Mouse (Mus musculus) left cerebral cortex, postnatal 25 days (tissue): Measurements from ENCODE around the gene Olfr1290. TPM values are rescaled to one million over a fixed set of nuclear protein-coding genes. Genes with fewer than 3 reads are reported as not detected.

ENCODE experiments used
- DNase-seq, 2 experiments: peaks; one replicate each; pipeline ENCODE4 v3.0.0; 2022; ENCODE audit warnings: low spot score in 2 of 2, mixed read lengths in 1 of 2
- intact Hi-C: fragments of 180-260 bp; cut with DNase I; formaldehyde crosslinking; loops from one replicate; pipeline ENCODE4 v1.15.1; 2025
- total RNA-seq, 2 experiments: library from RNA; stranded (reverse); gene quantifications; 2 replicates each; pipeline ENCODE4 v1.2.3; 2021

Olfr1290 gene
- total RNA-seq = not detected

DNA sequence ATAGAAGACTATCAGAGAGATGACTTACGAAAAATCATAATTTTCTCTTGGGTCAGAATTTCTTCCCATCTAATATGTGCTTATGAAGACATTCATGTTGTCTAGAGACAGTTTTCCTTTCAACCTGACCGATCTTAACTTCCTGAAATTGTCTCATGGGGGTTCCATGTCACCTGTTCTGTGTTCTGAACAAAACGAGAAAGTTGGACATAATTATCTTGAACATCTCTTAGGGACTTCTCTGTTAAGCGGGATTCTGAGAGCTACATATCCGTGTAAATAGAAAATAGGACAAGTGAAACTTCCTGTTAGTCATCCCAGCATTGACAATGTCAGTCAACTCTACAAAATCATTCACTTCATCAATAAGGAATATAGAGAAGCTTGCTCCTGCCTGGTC, at the start of gene Olfr1290:
Gene Olfr1290 (minus strand): TSS at position 101 of the 400 bp plus-strand sequence.
- DNase-seq = no peak
- intact Hi-C loops = no loop called here

- intact Hi-C loops = no loop called here
- DNase-seq = no peak
Observed at GRCm38 (mm10) chr2:111540191-111540590, 46.6 kb upstream of the Olfr1290 start, which contains the start of gene Olfr1294. Gene Olfr1294, minus strand, starts transcription at chr2:111540291.

DNA sequence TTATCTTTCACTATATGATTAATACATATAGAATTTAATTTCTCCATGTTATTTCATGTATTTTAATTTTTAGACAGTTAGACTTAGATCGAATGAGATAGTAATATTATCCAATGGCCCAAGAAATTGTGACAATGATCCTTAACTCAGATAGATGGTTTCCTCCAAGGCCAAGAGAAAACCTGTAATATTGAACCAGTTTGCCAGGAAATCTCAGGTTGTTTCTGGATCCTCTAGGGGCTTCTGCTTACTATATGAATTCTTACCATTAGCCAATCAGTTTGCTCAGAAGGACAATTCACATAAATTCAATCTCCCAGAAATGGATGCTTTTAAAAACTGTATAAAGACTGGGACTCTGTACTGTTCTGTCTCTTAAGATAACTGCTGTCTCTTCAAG, 31.3 kb upstream of the Olfr1290 start, which contains the start of gene Olfr1293-ps:
Gene Olfr1293-ps (plus strand): TSS at position 301 of the 400 bp plus-strand sequence.
- intact Hi-C loops = no loop called here
- DNase-seq = no peak

GRCm38 (mm10) chr2:111517451-111517850, 23.8 kb upstream of the Olfr1290 start:
- intact Hi-C loops = no loop called here
- no peak for DNase-seq

- intact Hi-C loops = no loop called here
- no peak for DNase-seq
Observed at GRCm38 (mm10) chr2:111496880-111497279, 3.3 kb upstream of the Olfr1290 start, which contains the start of gene Olfr1291-ps1. Gene Olfr1291-ps1, plus strand, starts transcription at chr2:111497180.

GRCm38 (mm10) chr2:111480519-111480918, 13.1 kb downstream of the Olfr1290 start, which contains the start of gene Olfr1289:
Gene Olfr1289, plus strand, starts transcription at chr2:111480819.
- intact Hi-C loops = no loop called here
- no peak for DNase-seq

DNA sequence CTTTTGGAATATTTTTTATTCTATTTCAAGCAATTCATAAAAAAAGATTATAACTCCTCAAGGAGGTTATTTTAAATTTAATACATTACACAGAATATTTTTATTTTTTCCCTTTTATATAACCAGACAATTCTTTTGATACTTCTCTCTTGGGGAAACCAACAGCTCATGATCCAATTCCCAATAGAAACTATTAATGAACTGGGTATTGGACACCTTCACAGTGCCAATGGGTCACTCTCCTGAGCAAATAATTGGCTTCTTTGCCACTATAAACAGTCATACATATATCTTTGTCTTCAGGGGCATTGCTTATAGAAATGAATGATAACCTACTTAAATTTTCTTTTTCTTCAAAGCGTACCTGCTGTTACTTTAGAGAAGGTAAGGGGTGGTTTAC, 19.8 kb downstream of the Olfr1290 start, which contains the start of gene Olfr1288:
Gene Olfr1288 (plus strand): TSS at position 301 of the 400 bp plus-strand sequence.
- DNase-seq = no peak
- intact Hi-C loops = no loop called here

- no peak for DNase-seq
- intact Hi-C loops = no loop called here
Observed at GRCm38 (mm10) chr2:111448842-111449241, 44.8 kb downstream of the Olfr1290 start, which contains the start of gene Olfr1287. Gene Olfr1287, plus strand, starts transcription at chr2:111449142.

Other genes with a start within 250 kb of the Olfr1290 start
- gene Olfr1276, start 239.3 kb downstream of the Olfr1290 start, total RNA-seq = not detected
- not detected for gene Olfr1277, start 219.7 kb downstream of the Olfr1290 start, total RNA-seq
- gene Olfr1278, start 203.7 kb downstream of the Olfr1290 start, total RNA-seq = not detected
- gene Olfr1279, start 193.2 kb downstream of the Olfr1290 start, total RNA-seq = not detected
- not detected for gene Olfr1280, start 179.8 kb downstream of the Olfr1290 start, total RNA-seq
- gene Olfr1281, start 167.3 kb downstream of the Olfr1290 start, total RNA-seq = not detected
- not detected for gene Olfr1282, start 157.8 kb downstream of the Olfr1290 start, total RNA-seq
- not detected for gene Olfr1283, start 127.0 kb downstream of the Olfr1290 start, total RNA-seq
- not detected for gene Olfr1284, start 118.3 kb downstream of the Olfr1290 start, total RNA-seq
- not detected for gene Olfr1286, start 70.7 kb downstream of the Olfr1290 start, total RNA-seq
- not detected for gene Olfr1287, start 44.7 kb downstream of the Olfr1290 start, total RNA-seq
- gene Olfr1288, start 19.7 kb downstream of the Olfr1290 start, total RNA-seq = not detected
- gene Olfr1289, start 13.0 kb downstream of the Olfr1290 start, total RNA-seq = not detected
- gene Olfr1291-ps1, start 3.4 kb upstream of the Olfr1290 start, total RNA-seq = not detected
- gene Olfr1293-ps, start 31.4 kb upstream of the Olfr1290 start, total RNA-seq = not detected
- not detected for gene Olfr1294, start 46.5 kb upstream of the Olfr1290 start, total RNA-seq
- not detected for gene Olfr1295, start 75.9 kb upstream of the Olfr1290 start, total RNA-seq
- gene Olfr1297, start 132.7 kb upstream of the Olfr1290 start, total RNA-seq = not detected
- gene Olfr1298, start 155.4 kb upstream of the Olfr1290 start, total RNA-seq = not detected
- not detected for gene Olfr1299, start 167.6 kb upstream of the Olfr1290 start, total RNA-seq